Mouse (Mus musculus) cerebellum, adult 11 months (tissue): Measurements from ENCODE around the gene P3h2.

Experiments
- DNase-seq: peaks from one replicate; pipeline ENCODE4 v3.0.0; 2022

P3h2 gene

GRCm38 (mm10) chr16:26060239-26061085 is 45.1 kb downstream of the P3h2 start:
- DNase-seq = no peak

GRCm38 (mm10) chr16:26053631-26054030 is 52.0 kb downstream of the P3h2 start:
- no peak for DNase-seq

GRCm38 (mm10) chr16:26049393-26050087 is 56.0 kb downstream of the P3h2 start:
- DNase-seq = no peak

- no peak for DNase-seq
Observed at GRCm38 (mm10) chr16:26047870-26048269, 57.7 kb downstream of the P3h2 start.

GRCm38 (mm10) chr16:26047396-26047795 is 58.2 kb downstream of the P3h2 start:
- DNase-seq = no peak

- no peak for DNase-seq
Observed at GRCm38 (mm10) chr16:26041929-26042303, 63.7 kb downstream of the P3h2 start.

- DNase-seq = no peak
Observed at GRCm38 (mm10) chr16:26041021-26041928, 64.3 kb downstream of the P3h2 start.

GRCm38 (mm10) chr16:26039320-26039719 is 66.3 kb downstream of the P3h2 start:
- DNase-seq = no peak

- DNase-seq = no peak
Observed at GRCm38 (mm10) chr16:26035525-26035924, 70.1 kb downstream of the P3h2 start.

GRCm38 (mm10) chr16:26035079-26035478 is 70.5 kb downstream of the P3h2 start:
- no peak for DNase-seq

- DNase-seq = no peak
Observed at GRCm38 (mm10) chr16:26029424-26030012, 76.1 kb downstream of the P3h2 start.

- no peak for DNase-seq
Observed at GRCm38 (mm10) chr16:26026416-26026815, 79.2 kb downstream of the P3h2 start.

GRCm38 (mm10) chr16:26024543-26024942 is 81.0 kb downstream of the P3h2 start:
- DNase-seq = no peak

GRCm38 (mm10) chr16:26023352-26023751 is 82.2 kb downstream of the P3h2 start:
- no peak for DNase-seq

- DNase-seq = no peak
Observed at GRCm38 (mm10) chr16:26021759-26022158, 83.8 kb downstream of the P3h2 start.

GRCm38 (mm10) chr16:26005811-26006210 is 99.8 kb downstream of the P3h2 start:
- no peak for DNase-seq

GRCm38 (mm10) chr16:26003261-26003660 is 102.3 kb downstream of the P3h2 start:
- DNase-seq = no peak

GRCm38 (mm10) chr16:26002848-26003247 is 102.7 kb downstream of the P3h2 start:
- no peak for DNase-seq

GRCm38 (mm10) chr16:25994605-25995004 is 111.0 kb downstream of the P3h2 start:
- no peak for DNase-seq

GRCm38 (mm10) chr16:25987221-25987620 is 118.4 kb downstream of the P3h2 start:
- no peak for DNase-seq

GRCm38 (mm10) chr16:25983635-25984034 is 121.9 kb downstream of the P3h2 start:
- no peak for DNase-seq

- DNase-seq = no peak
Observed at GRCm38 (mm10) chr16:25979037-25979436, 126.5 kb downstream of the P3h2 start.

GRCm38 (mm10) chr16:25977210-25977609 is 128.4 kb downstream of the P3h2 start:
- DNase-seq = no peak
